Mouse (Mus musculus) cerebellum, adult (tissue): ENCODE measurements around the gene Riok2.

Experiments
- ATAC-seq: cut with Nextera tagmentation; 2 replicates; pipeline ENCODE4 v1.9.2; 2017; ENCODE audit warnings: mild to moderate bottlenecking, moderate library complexity, mixed read lengths; ENCODE audit not compliant: insufficient number of reproducible peaks, low FRiP score, low TSS enrichment

Gene Riok2

DNA sequence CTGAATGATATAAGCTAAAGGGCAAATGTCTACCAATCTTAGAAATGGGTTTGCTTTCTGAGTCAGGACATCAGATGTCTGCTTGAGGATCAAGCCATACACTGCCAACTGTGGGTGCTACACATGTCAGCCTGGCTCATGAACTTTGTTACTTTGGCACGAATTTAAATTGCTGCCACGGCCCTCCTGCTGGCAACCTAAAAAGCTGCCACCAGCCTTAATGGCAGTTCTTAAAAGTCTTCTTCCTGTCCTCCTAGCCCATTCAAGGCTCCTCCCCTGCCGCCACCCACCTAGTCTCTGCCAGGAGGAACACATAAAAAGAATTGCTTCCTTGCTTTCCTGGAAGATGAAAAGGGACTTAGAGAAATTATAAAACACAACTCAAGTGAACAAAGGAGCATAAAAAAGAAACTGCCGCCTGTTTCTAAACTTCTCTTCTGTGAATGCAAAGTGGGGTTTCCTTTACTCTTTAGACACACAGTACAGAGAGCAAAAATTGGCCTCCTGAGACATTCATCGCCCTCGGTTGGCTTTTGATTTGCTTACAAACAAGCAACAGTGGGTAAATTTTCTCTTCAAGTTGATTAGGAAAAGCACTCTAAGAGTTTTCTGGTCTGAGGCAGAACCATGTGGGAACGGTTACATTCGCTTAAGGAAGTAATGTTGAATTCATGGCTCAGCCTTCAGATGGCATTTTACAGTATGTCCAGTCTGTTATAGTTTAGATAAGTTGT is 30.9 kb downstream of the Riok2 start:
- no peak for ATAC-seq

DNA sequence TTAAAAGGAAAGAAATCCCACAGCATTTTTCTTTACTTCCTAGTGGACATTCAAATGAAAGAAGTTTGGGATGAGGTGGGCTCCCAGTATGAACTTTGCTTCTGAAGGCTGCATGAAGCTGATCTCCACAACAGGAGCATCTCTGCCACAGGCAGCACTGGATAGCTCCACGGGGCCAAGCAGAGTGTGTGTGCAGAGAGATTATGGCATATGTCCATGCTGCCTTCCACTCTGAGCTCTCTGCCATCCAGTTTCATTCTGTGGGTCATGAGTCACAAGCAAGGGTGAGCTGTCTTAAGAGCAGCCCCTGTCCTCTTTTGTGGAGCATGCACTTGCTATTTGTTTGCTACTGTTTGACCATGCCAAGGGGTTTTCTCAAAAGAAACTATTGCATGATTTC is 31.5 kb downstream of the Riok2 start:
- no peak for ATAC-seq

DNA sequence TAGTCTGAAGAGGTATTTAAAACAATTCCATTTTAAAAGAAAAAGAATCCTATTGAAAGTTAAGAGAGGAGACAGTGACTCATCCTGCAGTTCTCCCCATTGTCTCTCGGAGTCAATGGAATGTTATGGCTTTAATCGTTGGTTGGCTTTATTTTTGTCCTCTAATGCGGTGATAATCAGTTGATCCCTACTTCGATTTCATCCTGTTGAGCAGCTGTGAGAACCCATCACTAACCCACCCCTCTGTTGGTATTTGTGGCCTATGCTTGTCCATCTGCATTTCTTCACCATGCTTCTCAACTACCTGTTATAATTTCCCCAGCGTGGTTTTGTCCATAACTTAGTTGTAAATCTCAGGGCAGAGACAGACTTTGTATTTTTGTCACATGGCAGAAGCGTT is 34.0 kb downstream of the Riok2 start:
- no peak for ATAC-seq

DNA sequence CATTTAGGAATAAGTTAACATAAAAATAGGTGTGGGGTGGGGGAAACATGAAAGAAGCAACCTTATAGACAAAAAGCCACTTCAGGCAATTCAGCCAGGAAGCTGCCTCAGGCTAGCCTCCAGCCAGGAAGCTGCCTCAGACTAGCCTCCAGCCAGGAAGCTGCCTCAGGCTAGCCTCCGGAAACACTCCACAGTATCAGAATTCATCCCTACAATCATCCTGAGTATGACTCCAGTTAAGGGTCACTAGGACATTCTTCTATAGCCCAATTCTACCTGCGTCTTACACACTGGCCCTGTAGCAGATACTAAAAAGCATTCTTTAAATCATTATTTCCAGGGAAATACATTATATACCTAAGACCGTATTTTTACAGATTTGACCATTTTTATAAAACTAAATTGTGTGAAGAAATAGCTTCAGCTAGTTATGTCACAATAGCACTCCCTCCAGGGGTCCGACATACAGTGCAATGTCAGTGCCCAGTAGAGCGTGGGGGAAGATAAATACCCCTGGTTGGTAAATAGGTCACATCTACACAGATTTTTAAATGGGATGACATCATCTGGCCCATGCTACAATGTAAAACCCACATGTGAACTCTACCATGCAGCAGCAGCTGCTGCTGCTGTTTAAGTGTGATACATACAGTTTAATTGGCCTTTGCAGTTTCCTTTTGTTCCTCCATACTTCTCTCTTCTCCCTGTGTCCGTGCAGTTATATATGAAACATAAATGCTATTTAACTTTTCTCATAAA is 34.8 kb downstream of the Riok2 start:
- no peak for ATAC-seq

DNA sequence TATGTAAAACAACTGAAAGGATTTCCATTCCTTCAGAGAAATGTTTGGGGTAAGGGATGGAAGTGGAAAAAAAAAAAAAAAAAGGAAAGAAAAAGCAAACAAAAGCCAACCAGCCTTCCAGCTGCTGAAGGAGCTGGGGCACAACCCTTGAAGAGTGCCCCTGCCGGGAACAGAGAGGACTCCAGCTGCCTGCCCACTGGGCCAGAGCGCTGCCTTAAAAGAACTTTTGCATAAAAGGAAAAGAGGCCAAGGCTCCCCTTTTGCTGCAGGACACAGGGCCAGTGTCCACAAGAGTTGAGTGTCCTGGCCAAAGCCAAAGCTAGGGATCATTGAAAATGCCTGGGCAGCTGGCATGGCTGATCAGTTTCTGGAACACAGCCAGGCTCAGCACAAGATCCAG is 35.5 kb downstream of the Riok2 start:
- ATAC-seq = no peak

DNA sequence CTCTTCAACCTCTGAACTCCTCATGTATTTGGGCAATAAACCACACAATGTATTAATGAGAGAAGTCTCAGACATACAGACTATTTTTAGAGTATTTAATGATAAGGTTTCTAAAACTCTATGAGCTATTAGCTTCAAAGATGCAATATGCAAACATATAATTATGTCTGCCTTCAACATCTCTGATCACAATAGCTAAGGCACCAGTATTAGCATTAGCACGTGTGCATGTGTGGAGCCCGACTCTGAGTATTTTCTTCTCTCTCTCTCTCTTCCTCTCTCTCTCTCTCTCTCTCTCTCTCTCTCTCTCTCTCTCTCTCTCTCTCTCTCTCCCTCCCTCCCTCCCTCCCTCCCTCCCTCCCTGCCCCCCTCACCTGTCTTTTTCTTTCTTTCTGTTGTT is 37.3 kb downstream of the Riok2 start:
- ATAC-seq = no peak

DNA sequence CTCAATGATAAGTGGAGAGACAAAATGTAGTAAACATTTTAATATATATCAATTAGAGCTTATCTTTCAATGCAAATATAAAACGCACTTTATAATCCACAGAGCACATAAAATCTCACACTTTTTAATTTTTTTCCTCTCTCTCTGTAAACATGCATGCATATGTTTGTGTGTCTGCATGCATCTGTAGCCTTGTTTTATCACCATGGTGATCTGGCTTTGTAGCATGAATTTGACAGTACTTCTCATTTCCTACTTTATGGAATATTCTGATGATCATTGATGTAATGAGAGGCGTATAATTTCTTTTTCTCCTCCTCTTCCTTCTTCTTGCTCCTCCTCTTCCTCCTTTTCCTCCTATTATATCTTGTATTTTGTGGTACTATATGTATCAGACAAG is 38.1 kb downstream of the Riok2 start:
- no peak for ATAC-seq

DNA sequence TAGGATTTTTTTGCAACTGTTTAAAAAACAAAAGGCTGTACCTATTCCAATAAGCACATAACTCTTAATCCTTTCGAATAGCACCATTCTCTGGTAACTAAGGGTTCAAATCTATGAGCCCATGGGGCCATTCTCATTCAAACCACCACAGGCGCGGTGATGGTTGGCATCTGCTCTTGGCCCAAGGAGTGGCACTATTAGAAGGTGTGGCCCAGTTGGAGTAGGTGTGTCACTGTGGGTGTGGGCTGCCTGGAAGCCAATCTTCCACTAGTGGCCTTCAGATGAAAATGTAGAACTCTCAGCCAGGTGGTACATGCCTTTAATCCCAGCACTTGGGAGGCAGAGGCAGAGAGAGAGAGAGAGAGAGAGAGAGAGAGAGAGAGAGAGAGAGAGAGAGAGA is 40.1 kb downstream of the Riok2 start:
- no peak for ATAC-seq

DNA sequence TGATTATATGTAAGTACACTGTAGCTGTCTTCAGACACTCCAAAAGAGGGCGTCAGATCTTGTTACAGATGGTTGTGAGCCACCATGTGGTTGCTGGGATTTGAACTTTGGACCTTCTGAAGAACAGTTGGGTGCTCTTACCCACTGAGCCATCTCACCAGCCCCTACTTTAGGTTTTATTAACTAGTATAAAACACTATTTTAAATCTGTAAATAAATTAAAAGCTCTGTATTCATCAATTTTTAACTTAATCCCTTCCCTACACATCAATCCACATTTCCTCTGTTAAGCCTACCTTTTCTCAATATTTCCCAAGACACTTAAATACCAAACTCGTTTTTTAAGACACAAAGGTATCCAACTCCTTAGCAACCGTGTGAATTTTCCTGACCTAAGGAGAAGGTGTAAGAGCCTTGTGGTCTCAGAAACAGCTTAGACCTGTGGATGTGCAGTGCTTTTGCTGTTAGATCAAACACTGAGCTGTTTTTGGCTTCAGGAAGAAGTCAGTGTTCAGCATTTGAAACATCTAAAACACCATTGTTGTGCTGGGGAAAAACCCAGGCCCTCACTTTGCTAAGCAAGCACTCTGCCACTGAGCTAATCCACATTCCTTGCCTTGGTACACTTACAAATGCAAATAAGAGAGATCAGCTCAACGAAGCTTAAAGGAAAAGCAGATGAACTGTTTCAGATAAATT is 50.6 kb downstream of the Riok2 start:
- no peak for ATAC-seq

DNA sequence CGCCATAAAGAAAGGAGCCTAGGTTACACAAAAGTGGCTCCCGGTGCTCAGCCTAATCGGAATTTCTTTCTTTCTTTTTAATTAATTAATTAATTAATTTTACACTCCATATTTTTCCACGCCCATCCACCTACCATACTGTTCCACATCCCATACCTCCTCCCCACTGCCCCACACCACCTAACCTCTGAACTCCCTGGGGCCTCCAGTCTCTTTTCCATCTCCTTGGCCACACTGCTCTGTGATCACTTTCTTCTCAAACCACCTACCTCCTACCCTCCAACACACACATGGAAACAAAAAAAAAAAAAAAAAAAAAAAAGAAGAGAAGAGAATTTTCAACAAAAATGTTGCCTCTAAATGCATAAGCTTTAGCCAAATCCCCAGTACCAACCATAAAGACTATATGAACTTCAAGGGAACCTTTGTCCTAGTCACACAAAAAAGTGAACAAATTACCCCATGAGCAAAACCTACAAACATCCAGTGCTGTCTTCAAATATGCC is 51.3 kb downstream of the Riok2 start:
- ATAC-seq = no peak

DNA sequence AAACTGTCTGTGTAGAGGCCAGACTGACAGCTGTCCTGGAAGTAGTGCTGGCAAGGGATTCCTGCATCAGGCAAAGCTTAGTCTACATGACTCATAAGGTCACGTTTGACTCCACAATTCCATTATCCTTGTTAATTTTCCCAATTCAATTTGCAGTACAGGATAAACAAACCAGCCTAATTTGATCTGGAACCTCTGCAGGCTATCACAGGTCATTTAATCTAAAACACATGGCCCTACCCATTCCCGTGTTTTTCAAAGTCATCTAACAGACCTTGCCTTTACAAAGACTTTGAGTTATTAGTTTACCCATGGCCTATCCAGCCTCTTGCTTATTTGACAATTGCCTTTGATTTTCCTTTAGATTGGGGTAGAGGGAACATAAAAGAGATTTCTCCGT is 51.8 kb downstream of the Riok2 start:
- no peak for ATAC-seq

DNA sequence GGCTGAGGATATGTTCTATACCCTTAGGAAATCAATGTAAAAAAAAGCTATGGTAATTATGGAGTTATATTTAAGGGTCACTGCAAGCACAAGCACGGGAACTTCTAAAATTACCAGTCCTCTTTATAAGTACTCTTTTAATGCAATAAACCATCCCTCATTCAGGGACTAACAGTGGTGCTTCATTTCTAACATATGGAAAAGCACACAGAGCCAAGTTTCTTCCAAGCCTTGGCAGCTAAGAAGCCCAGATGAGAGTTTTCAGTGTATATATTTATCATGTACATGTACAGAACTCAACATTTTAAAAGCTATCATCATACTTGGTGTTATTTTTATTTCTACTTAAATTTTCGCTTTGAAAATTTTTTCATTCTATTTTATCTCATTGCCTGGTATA is 54.8 kb downstream of the Riok2 start:
- ATAC-seq = no peak

DNA sequence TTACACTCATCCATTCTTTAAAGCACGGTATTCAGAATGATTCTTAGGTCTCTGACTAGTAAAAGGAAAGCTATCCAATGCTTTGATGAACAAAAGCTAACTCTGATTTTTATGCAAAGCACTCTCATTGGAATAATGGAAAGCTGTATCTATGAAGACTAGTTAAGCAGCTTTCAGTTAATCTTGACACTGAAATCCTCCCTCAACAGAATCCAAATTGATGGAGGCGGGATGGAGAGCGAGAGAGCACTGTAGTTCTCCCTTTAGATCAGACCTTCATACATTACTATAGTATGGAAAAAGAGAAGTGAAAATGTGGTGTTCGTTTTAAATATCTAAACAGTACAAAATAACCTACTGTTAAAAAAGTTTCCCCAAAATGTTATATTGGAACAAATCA is 59.6 kb downstream of the Riok2 start:
- no peak for ATAC-seq

DNA sequence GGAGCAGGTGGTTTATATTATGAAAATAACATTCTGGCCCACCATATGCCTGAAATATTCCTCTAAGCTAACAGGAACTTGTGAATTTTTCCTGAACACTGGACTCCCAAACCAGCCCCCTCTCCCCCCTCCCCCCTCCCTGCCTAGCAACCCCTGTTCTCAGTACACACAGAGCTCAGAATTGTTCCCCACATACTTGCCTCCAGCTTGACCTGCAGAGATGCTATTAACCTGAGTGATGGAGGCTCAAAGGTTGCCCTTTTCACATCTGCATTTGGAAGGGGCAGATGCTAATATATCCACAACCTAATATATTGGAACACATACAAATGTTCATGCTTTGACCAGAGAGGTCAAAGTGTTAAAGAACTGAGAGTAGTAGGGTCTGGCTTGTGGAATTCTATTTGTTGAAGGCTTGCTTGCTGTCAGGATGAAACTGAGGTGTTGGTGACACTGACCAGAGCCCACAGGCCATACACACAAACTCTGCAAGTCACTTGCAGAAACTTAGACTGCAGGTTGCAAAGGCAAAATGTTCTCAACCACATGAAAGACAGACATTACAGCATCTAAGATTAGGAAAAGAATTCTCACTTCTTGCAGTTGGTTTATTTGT is 64.6 kb downstream of the Riok2 start:
- ATAC-seq = no peak

DNA sequence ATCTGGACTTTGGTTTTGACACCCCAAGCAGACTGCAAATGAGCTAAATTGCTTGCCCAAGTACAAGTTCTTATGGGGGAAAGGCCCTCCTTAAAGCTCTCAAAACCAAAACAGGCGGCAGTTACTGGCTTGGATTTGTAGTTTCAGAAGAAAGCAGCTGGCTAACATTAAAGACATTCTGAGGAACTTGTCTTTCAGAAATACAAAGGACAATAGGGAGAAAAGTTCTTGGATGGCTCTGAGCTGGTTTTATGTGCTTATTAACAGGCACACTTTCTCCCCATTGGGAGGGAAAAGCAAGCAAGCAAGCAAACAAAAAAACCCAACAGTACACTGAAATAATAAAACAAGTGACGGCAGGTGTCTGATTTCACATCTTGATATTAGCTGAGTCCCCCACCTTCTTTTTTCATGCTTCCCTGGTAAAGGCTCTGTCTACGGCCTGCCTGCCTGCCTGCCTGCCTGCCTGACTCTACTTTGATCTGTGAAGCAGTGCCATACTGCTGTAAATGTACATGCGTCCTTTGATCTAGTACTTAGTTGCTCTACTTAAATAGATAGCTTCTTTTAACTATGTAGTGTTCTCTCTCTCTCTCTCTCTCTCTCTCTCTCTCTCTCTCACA is 67.9 kb downstream of the Riok2 start:
- ATAC-seq = no peak

DNA sequence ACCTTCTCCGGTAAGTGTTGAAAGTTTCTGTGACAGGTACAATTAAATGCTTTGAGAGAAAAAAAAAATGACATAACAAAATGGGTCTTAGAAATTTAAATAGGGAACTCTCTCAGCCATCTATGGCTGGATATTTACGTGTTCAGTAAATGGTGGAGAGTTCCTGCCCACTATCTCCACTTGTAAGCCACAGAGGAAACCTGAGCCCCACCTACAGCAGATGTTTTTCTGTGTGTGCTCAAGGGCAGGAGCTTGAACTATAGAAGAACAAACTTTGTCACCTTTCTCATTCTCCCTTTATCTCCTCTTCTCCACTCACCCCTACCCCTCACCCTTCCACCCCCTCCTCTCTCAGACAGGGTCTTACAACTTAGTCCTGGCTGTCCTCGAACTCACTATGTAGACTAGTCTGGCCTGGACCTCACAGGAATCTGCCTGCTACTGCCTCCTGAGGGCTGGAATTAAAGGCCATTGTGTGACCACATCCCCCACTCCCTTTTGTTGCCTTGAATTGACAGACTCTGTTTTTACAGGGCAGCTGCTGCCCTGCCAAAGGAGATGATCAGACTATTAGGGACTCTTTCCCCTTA is 70.3 kb downstream of the Riok2 start:
- ATAC-seq = no peak
